Mouse (Mus musculus): ENCODE data around the gene Srrt. TPM values are rescaled to one million over a fixed set of nuclear protein-coding genes. Genes with fewer than 3 reads are reported as not detected.

Srrt gene
- polyA plus RNA-seq, 1 experiment from 2014 or later = 155 TPM

DNA sequence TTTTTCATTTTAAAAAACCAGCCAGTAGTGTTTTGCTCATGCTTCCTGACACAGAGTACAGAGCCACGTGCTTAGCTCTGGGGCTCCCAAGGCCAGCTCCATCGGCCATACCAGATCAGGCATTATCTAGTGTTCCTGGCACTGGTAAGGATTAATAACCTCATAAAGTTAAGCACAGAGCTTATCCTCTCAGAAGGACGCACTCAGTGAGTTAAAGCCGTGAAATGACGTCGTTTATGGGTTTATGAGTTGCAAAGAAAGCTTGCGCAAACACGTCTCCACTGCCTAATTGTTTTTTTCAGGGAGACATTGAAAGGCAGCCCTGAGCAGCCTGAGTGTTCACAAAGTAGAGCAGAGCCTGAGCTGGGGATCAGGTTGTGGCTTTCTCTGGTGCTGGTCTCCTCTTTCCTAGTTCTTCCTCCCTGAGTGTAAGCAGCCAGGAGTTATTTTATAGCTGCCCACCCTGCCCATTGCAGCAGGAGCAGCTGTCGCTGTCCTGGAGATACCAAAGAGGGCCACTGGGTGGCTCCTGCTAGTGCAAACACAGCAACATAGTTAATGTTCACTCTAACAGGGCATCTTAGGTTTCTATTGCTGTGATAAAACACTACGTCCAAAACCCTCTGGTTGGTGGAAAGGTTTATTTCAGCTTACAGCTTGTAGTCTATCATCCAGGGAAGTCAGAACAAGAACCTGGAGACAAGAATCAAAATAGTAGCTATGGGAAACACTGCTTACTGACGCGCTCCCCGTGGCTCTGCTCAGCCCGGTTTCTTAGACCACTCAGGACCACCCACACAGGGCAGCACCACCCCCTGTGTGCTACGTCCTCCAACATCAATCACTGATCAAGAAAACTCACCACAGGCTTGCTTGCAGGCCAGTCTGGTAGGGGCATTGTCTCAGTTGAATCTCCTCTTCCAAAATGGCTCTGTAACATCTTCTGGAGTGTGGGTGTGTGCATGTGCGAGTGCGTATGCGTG lies 29.8 kb downstream of the Srrt start:
- Histone ChIP-seq H3K9me3 (no peaks in the 10 kb centered on the region), H3K4me1 (no peaks in the 10 kb centered on the region), H3K4me3 (no peak overlapping the region), H3K27me3 (no peaks in the 10 kb centered on the region), H3K9ac (no peak overlapping the region), H3K27ac (no peak overlapping the region), H3K36me3 (no peaks in the 10 kb centered on the region), H3K4me2 (no peak overlapping the region)
- no peak for ATAC-seq (ENCODE audit: borderline replicate concordance, extremely low read depth, low FRiP score, low TSS enrichment)
- WGBS = 41% methylated on average over 18 of the region's 18 CpGs

DNA sequence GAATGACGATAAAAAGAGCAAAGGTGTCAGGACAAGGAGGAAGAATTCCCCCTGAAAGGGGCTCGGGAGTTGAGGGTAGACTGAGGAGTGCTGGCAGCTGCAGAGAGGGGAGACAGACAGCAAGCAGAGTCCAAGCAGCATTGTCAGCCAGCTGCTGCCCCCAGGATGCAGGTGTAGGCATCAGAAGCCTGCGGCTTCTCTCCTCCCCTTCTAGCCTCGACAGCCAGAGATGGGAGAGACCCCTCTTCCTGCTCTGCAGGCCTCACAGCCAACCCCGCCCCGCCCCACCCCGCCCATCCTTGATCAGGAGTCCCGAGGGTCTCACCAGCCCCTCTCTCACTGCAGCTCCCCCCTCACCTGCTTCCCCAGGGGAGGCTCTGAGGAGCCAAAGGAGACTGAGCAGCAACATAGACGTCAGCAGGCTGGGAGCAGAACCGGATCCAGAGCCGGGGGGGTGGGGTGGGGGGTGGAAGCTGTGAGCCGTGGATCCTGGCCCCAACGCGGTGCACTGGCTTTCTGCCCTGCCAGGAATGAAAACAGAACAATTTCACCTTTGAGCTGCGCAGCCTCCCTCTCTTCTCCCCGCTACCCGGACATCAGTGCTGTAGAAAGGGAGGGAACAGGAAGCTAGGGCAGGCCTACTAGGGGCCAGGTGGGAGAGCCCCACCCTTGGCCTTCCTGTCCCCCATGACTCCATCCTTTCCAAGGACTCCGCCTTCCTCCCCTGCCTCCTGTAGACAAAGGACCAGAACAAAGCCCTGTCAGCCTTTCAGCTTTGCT lies 39.2 kb downstream of the Srrt start:
- no peak overlapping the region for H3K9ac ChIP-seq
- peak overlapping the region; percentile 22; the same call in 1 of the 2 replicates for H3K4me2 ChIP-seq
- no peak for ATAC-seq (ENCODE audit: borderline replicate concordance, extremely low read depth, low FRiP score, low TSS enrichment)
- WGBS = 20% methylated on average over 14 of the region's 18 CpGs
- no peaks in the 10 kb centered on the region for H3K27me3 ChIP-seq
- H3K4me1 ChIP-seq = no peaks in the 10 kb centered on the region
- peak overlapping the region; percentile 3; the same call in 1 of the 2 replicates for H3K4me3 ChIP-seq
- H3K36me3 ChIP-seq = no peaks in the 10 kb centered on the region
- H3K9me3 ChIP-seq = no peaks in the 10 kb centered on the region
- no peak overlapping the region for H3K27ac ChIP-seq

DNA sequence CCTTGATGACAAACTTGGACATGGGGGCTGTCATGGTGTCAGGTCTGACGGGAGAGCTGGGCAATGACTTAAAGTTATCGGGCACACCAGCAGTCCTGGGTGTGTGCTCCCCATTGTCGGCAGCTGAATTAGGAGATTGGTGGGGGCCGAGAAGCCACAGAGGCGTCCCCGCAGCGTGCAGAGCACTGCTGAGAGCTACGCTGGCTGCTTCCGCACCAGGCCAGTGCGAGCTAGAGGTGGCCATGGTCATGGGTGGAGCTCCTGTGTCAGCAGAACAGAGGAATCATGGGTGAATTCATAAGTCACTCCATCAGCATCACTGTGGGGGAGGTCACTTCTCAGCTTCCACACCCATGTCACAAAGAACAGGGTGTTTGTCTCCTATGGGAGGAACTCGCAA lies 42.7 kb downstream of the Srrt start:
- Histone ChIP-seq H3K36me3 (no peaks in the 10 kb centered on the region), H3K4me3 (no peak overlapping the region), H3K4me1 (no peaks in the 10 kb centered on the region), H3K27ac (no peak overlapping the region), H3K9me3 (no peaks in the 10 kb centered on the region), H3K4me2 (no peak overlapping the region), H3K27me3 (no peaks in the 10 kb centered on the region), H3K9ac (no peak overlapping the region)
- WGBS = 85% methylated on average over 11 of the region's 11 CpGs
- ATAC-seq (ENCODE audit: borderline replicate concordance, extremely low read depth, low FRiP score, low TSS enrichment) = no peak

DNA sequence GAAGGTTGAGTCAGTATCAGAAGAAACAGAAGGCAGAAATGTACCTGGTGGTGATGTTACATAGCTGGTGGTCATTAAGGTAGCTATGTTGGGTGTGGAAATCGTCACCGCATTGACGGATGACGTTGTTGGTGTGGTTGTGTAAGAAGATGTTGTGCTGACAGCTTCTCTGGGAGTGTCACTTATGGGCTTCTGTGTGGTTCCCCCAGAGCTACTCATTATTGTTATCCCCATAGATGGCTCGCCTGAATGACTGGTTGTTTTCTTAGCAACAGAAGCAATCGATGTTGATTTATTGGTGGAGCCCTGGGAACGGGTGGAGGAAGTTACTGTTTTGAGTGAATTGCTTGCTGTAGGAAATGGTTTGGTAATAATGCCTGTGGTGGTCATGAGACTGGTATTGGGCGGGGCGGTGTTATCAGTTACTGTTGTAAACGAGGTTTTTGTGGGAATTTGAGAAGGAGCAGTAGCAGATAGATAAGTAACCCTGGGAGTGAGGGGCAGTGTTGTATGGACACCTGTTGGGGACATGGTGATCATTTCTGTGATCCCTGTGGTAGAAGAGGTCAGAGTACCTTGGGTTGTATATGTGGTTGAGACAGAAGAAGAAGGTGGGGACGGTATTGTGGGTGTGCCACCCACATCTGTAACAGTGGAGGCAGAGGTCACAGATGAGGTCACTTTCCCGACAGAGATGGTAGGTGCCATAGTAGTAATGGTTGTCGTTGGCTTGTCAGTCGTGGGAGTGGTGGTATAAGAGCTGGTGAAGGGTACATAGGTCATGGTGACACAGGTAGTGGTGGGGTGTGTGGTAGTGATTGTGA lies 43.4 kb downstream of the Srrt start:
- ATAC-seq (ENCODE audit: borderline replicate concordance, extremely low read depth, low FRiP score, low TSS enrichment) = no peak
- no peaks in the 10 kb centered on the region for H3K27me3 ChIP-seq
- H3K36me3 ChIP-seq = no peaks in the 10 kb centered on the region
- no peak overlapping the region for H3K4me3 ChIP-seq
- no peak overlapping the region for H3K4me2 ChIP-seq
- WGBS = 70% methylated on average over 14 of the region's 14 CpGs
- no peak overlapping the region for H3K9ac ChIP-seq
- no peak overlapping the region for H3K27ac ChIP-seq
- no peaks in the 10 kb centered on the region for H3K4me1 ChIP-seq
- H3K9me3 ChIP-seq = no peaks in the 10 kb centered on the region

Small RNA genes lying within 50 kb of the gene (microRNA-seq; reads per million reads assigned to microRNA genes)
- gene Mir7036 (not detected), gene Mir8116 (not detected)

Other genes with a start within 250 kb of the Srrt start
- gene Serpine1, start 235.4 kb downstream of the Srrt start, polyA plus RNA-seq (2015; fragmentation: Nextera tagmentation; extraction: Ambion mirVana) = 0.86 TPM in 2 replicates
- 9.8 and 10.5 TPM in 2 replicates for gene Trim56, start 191.5 kb downstream of the Srrt start, polyA plus RNA-seq (2015; fragmentation: Nextera tagmentation; extraction: Ambion mirVana)
- gene Muc3, start 158.4 kb downstream of the Srrt start, polyA plus RNA-seq (2015; fragmentation: Nextera tagmentation; extraction: Ambion mirVana) = not detected in 2 replicates
- gene Muc3a, start 95.3 kb downstream of the Srrt start, polyA plus RNA-seq (2015; fragmentation: Nextera tagmentation; extraction: Ambion mirVana) = 0.20 TPM in 1 of 2 replicates, not detected in the other
- gene Ache, start 20.2 kb downstream of the Srrt start, polyA plus RNA-seq (2015; fragmentation: Nextera tagmentation; extraction: Ambion mirVana) = 1.8 and 3.9 TPM in 2 replicates
- 5.3 and 5.8 TPM in 2 replicates for gene Ufsp1, start 13.0 kb downstream of the Srrt start, polyA plus RNA-seq (2015; fragmentation: Nextera tagmentation; extraction: Ambion mirVana)
- 95.9 and 96.3 TPM in 2 replicates for gene Trip6, start 6.7 kb upstream of the Srrt start, polyA plus RNA-seq (2015; fragmentation: Nextera tagmentation; extraction: Ambion mirVana)
- gene Slc12a9, start 25.9 kb upstream of the Srrt start, polyA plus RNA-seq (2015; fragmentation: Nextera tagmentation; extraction: Ambion mirVana) = 12.0 and 13.0 TPM in 2 replicates
- gene Ephb4, start 42.4 kb upstream of the Srrt start, polyA plus RNA-seq (2015; fragmentation: Nextera tagmentation; extraction: Ambion mirVana) = 57.5 and 58.9 TPM in 2 replicates
- gene Zan, start 169.4 kb upstream of the Srrt start, polyA plus RNA-seq (2015; fragmentation: Nextera tagmentation; extraction: Ambion mirVana) = 0.26 and 0.35 TPM in 2 replicates
- gene Pop7, start 194.8 kb upstream of the Srrt start, polyA plus RNA-seq (2015; fragmentation: Nextera tagmentation; extraction: Ambion mirVana) = 54.1 and 58.4 TPM in 2 replicates
- gene Gigyf1, start 210.9 kb upstream of the Srrt start, polyA plus RNA-seq (2015; fragmentation: Nextera tagmentation; extraction: Ambion mirVana) = 11.8 and 12.1 TPM in 2 replicates
- 0.55 and 0.66 TPM in 2 replicates for gene Epo, start 225.6 kb upstream of the Srrt start, polyA plus RNA-seq (2015; fragmentation: Nextera tagmentation; extraction: Ambion mirVana)
- 414 and 437 TPM in 2 replicates for gene Gnb2, start 225.8 kb upstream of the Srrt start, polyA plus RNA-seq (2015; fragmentation: Nextera tagmentation; extraction: Ambion mirVana)
- gene Actl6b, start 245.8 kb upstream of the Srrt start, polyA plus RNA-seq (2015; fragmentation: Nextera tagmentation; extraction: Ambion mirVana) = 0.24 and 0.71 TPM in 2 replicates

Measured in lung, embryonic 15.5 days (tissue).